Mouse (Mus musculus) monocyte, adult 5-6 weeks (primary cell): ENCODE measurements around the gene Pip5k1c. TPM values are rescaled to one million over a fixed set of nuclear protein-coding genes. Genes with fewer than 3 reads are reported as not detected.

Experiments
- ATAC-seq: fragments of 153-309, 156-312 bp; replicated peaks from 2 replicates; pipeline ENCODE4 v1.8.0; 2017; ENCODE audit warnings: mild to moderate bottlenecking; ENCODE audit not compliant: low TSS enrichment, insufficient number of reproducible peaks, severe bottlenecking, poor library complexity, low FRiP score
- total RNA-seq: library from RNA; stranded (forward); fragments of 200-1000, 200-491, 200-594 nt; gene quantifications from 3 replicates; pipeline ENCODE4 v1.2.3, GENCODE M21; 2017

Pip5k1c gene
- total RNA-seq, 1 experiment from 2014 or later = 47.3 TPM

GRCm38 (mm10) chr10:81356352-81356990 lies 63.7 kb downstream of the Pip5k1c start:
- ATAC-seq = peak; percentile 44

GRCm38 (mm10) chr10:81356991-81357844 lies 64.5 kb downstream of the Pip5k1c start, which contains the start of gene Mfsd12:
Gene Mfsd12, plus strand, starts transcription at chr10:81357491.
- ATAC-seq = peak; percentile 51; the same call in 1 of the 2 replicates

GRCm38 (mm10) chr10:81358209-81358608 lies 65.4 kb downstream of the Pip5k1c start:
- ATAC-seq = no peak

- ATAC-seq = peak; percentile 34
These were observed 66.1 kb downstream of the Pip5k1c start for GRCm38 (mm10) chr10:81358841-81359240.

GRCm38 (mm10) chr10:81360721-81361120 lies 68.0 kb downstream of the Pip5k1c start:
- no peak for ATAC-seq

GRCm38 (mm10) chr10:81362336-81362949 lies 69.7 kb downstream of the Pip5k1c start:
- ATAC-seq = no peak

- ATAC-seq = no peak
These were observed 70.9 kb downstream of the Pip5k1c start for GRCm38 (mm10) chr10:81363436-81364346.

GRCm38 (mm10) chr10:81364666-81365065 lies 71.9 kb downstream of the Pip5k1c start:
- no peak for ATAC-seq

- no peak for ATAC-seq
These were observed 72.3 kb downstream of the Pip5k1c start for GRCm38 (mm10) chr10:81365073-81365472.

- ATAC-seq = peak; percentile 33
These were observed 73.1 kb downstream of the Pip5k1c start, which contains the start of gene 4930404N11Rik for GRCm38 (mm10) chr10:81365672-81366476. Gene 4930404N11Rik, minus strand, starts transcription at chr10:81365816.

- ATAC-seq = no peak
These were observed 73.9 kb downstream of the Pip5k1c start for GRCm38 (mm10) chr10:81366477-81367206.

GRCm38 (mm10) chr10:81367207-81367495 lies 74.4 kb downstream of the Pip5k1c start:
- no peak for ATAC-seq

Other genes with a start within 250 kb of the Pip5k1c start
- 27.8 to 50.9 TPM (median 31.5 TPM) in 3 replicates for gene Sgta, start 232.8 kb upstream of the Pip5k1c start, total RNA-seq
- 2.5 to 3.6 TPM (median 2.8 TPM) in 3 replicates for gene Thop1, start 222.9 kb upstream of the Pip5k1c start, total RNA-seq
- gene Creb3l3, start 194.1 kb upstream of the Pip5k1c start, total RNA-seq = 0.39 TPM in 1 of 3 replicates, not detected in the others
- 62.4 to 77.3 TPM (median 66.5 TPM) in 3 replicates for gene Map2k2, start 187.0 kb upstream of the Pip5k1c start, total RNA-seq
- 28.4 to 40.6 TPM (median 30.5 TPM) in 3 replicates for gene Zbtb7a, start 157.7 kb upstream of the Pip5k1c start, total RNA-seq
- gene Pias4, start 125.0 kb upstream of the Pip5k1c start, total RNA-seq = 13.0 to 24.9 TPM (median 21.2 TPM) in 3 replicates
- 1,029 to 1,258 TPM (median 1,077 TPM) in 3 replicates for gene Eef2, start 116.3 kb upstream of the Pip5k1c start, total RNA-seq
- gene Dapk3, start 110.0 kb upstream of the Pip5k1c start, total RNA-seq = 30.4 to 45.3 TPM (median 37.3 TPM) in 3 replicates
- gene 4930442H23Rik, start 109.1 kb upstream of the Pip5k1c start, total RNA-seq = 0.49 TPM in 1 of 3 replicates, not detected in the others
- gene Nmrk2, start 90.9 kb upstream of the Pip5k1c start, total RNA-seq = not detected in 3 replicates
- gene Atcay, start 62.1 kb upstream of the Pip5k1c start, total RNA-seq = not detected in 3 replicates
- 0.10 to 0.58 TPM in 2 of 3 replicates, not detected in the other for gene Zfr2, start 59.8 kb upstream of the Pip5k1c start, total RNA-seq
- 10.2 to 29.6 TPM (median 11.9 TPM) in 3 replicates for gene Matk, start 40.0 kb upstream of the Pip5k1c start, total RNA-seq
- 77.4 to 89.3 TPM (median 78.0 TPM) in 3 replicates for gene Mrpl54, start 26.0 kb upstream of the Pip5k1c start, total RNA-seq
- 8.9 to 13.4 TPM (median 11.5 TPM) in 3 replicates for gene Apba3, start 26.0 kb upstream of the Pip5k1c start, total RNA-seq
- gene Tjp3, start 1.4 kb upstream of the Pip5k1c start, total RNA-seq = 2.6 to 8.9 TPM (median 3.0 TPM) in 3 replicates
- gene Cactin, start 28.1 kb downstream of the Pip5k1c start, total RNA-seq = 24.5 to 34.3 TPM (median 25.5 TPM) in 3 replicates
- gene Tbxa2r, start 35.8 kb downstream of the Pip5k1c start, total RNA-seq = 0.19 TPM in 1 of 3 replicates, not detected in the others
- not detected in 3 replicates for gene Gipc3, start 50.3 kb downstream of the Pip5k1c start, total RNA-seq
- gene Hmg20b, start 57.5 kb downstream of the Pip5k1c start, total RNA-seq = 28.8 to 40.1 TPM (median 38.7 TPM) in 3 replicates
- gene Mfsd12, start 64.5 kb downstream of the Pip5k1c start, total RNA-seq = 5.3 to 9.6 TPM (median 6.3 TPM) in 3 replicates
- 1.4 to 2.4 TPM in 2 of 3 replicates, not detected in the other for gene 4930404N11Rik, start 72.9 kb downstream of the Pip5k1c start, total RNA-seq
- gene Fzr1, start 85.6 kb downstream of the Pip5k1c start, total RNA-seq = 8.2 to 12.9 TPM (median 11.7 TPM) in 3 replicates
- gene Dohh, start 91.5 kb downstream of the Pip5k1c start, total RNA-seq = 18.6 to 22.3 TPM (median 20.9 TPM) in 3 replicates
- gene Gm48551, start 91.5 kb downstream of the Pip5k1c start, total RNA-seq = 2.3 to 3.7 TPM in 2 of 3 replicates, not detected in the other
- not detected in 3 replicates for gene Gm48552, start 96.0 kb downstream of the Pip5k1c start, total RNA-seq
- gene Smim24, start 100.1 kb downstream of the Pip5k1c start, total RNA-seq = 3.9 to 7.9 TPM (median 6.3 TPM) in 3 replicates
- 4.1 to 7.6 TPM (median 5.1 TPM) in 3 replicates for gene Nfic, start 162.7 kb downstream of the Pip5k1c start, total RNA-seq
- gene Celf5, start 189.7 kb downstream of the Pip5k1c start, total RNA-seq = 0.32 TPM in 1 of 3 replicates, not detected in the others
- gene Ncln, start 203.4 kb downstream of the Pip5k1c start, total RNA-seq = 42.6 to 86.4 TPM (median 79.6 TPM) in 3 replicates
- gene S1pr4, start 207.2 kb downstream of the Pip5k1c start, total RNA-seq = 20.5 to 50.8 TPM (median 33.5 TPM) in 3 replicates
- gene Gna15, start 231.3 kb downstream of the Pip5k1c start, total RNA-seq = 20.3 to 41.0 TPM (median 29.4 TPM) in 3 replicates